Mouse (Mus musculus): ENCODE measurements around the gene Vps37c. TPM values are rescaled to one million over a fixed set of nuclear protein-coding genes. Genes with fewer than 3 reads are reported as not detected.

The Vps37c gene
- polyA plus RNA-seq, 1 experiment from 2014 or later: 12.1 TPM

DNA sequence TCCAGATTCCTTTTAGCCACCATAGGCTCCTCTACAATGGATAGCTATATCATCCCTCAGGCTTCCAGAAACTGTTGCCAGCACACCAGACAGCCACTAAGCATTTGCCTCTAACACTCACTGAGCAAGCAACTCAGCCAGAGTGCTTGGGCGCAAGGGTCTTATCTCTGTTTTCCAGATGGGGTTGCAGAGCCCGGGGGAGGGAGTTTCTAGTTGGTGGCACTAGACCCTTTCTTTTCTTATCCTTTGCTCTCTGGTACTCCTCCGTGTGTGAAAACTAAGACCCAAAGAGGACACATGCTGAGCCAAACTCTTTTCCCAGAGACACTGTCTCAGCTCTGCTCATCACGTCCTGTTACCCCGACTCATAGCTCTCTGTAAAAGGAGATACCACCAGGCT, 27.2 kb upstream of the Vps37c start:
- WGBS (ENCODE audit: insufficient replicate concordance): 18% methylated on average over 5 of the region's 5 CpGs
- peak; percentile 84 for ATAC-seq (ENCODE audit: low read depth)
- Histone ChIP-seq H3K9me3 (replicated peaks; ENCODE audit: control insufficient read depth, low read length) (no peaks in the 10 kb centered on the region), H3K4me1 (ENCODE audit: control insufficient read depth, low read depth, low read length) (peaks cover 66% of the 10 kb centered on the region), H3K4me3 (ENCODE audit: low read depth, low read length) (peak overlapping the region; percentile 4; the same call in 1 of the 2 replicates), H3K36me3 (ENCODE audit: control insufficient read depth, insufficient read depth) (no peaks in the 10 kb centered on the region), H3K27me3 (ENCODE audit: control insufficient read depth, insufficient read depth, low read depth, low read length) (no peaks in the 10 kb centered on the region), H3K9ac (ENCODE audit: low read depth, low read length) (peak overlapping the region; percentile 37), H3K27ac (ENCODE audit: low read length) (peak overlapping the region; percentile 97), H3K4me2 (ENCODE audit: low read depth, low read length) (peak overlapping the region; percentile 62)

DNA sequence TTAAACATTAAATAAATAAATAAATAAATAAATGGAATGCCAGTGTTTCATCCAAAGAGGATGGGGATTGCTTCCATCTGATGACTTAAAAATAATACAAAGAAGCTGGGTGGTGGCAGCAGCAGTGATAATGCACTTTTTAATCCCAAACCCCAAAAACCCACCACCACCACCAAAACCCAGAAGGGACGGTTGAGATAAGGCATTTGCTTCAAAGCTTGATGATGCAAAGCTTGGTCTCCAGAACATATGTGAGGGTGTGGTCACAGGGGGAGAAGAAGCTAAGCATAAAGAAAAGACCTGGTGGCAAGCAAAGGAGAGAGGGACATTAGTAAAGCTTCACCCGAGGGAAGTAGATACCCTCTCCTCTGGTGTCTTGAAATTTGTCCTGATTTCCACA, 26.6 kb upstream of the Vps37c start:
- H3K27ac ChIP-seq (ENCODE audit: low read length): peak overlapping the region; percentile 97

DNA sequence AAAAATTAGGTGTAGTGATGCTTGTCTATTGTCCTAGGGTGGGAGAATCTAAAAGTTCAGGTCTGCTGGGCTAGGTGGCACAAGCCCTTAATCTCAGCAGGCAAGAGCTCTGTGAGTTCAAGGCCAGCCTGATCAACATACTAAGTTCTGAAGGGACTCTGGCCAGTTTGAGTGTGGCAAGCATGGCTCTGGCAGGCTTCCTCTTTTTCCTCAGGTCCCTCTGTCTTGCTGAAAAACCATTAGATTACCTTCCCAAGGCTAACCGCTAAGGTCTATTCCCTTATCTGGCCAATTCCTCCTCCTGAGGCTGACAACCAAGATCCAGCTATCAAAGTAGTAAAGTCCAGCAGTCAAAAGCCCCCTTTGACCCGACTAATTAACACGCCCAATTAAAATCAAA, 25.9 kb upstream of the Vps37c start:
- 27% methylated on average over 3 of the region's 3 CpGs for WGBS (ENCODE audit: insufficient replicate concordance)
- H3K36me3 ChIP-seq (ENCODE audit: control insufficient read depth, insufficient read depth): no peaks in the 10 kb centered on the region
- H3K4me1 ChIP-seq (ENCODE audit: control insufficient read depth, low read depth, low read length): peaks cover 53% of the 10 kb centered on the region
- no peaks in the 10 kb centered on the region for H3K9me3 ChIP-seq (replicated peaks; ENCODE audit: control insufficient read depth, low read length)
- no peak for ATAC-seq (ENCODE audit: low read depth)
- peak overlapping the region; percentile 97 for H3K27ac ChIP-seq (ENCODE audit: low read length)
- H3K27me3 ChIP-seq (ENCODE audit: control insufficient read depth, insufficient read depth, low read depth, low read length): no peaks in the 10 kb centered on the region
- 0 out of 2 replicates have a peak overlapping the region, but pooled peaks have one; percentile 37 for H3K9ac ChIP-seq (ENCODE audit: low read depth, low read length)
- H3K4me3 ChIP-seq (ENCODE audit: low read depth, low read length): no peak overlapping the region
- H3K4me2 ChIP-seq (ENCODE audit: low read depth, low read length): no peak overlapping the region; the same call in 1 of the 2 replicates

More for the DNA sequence above, 26.6 kb upstream of the Vps37c start:
- Histone ChIP-seq H3K27me3 (ENCODE audit: control insufficient read depth, insufficient read depth, low read depth, low read length) (no peaks in the 10 kb centered on the region), H3K9ac (ENCODE audit: low read depth, low read length) (peak overlapping the region; percentile 37; the same call in 1 of the 2 replicates), H3K9me3 (replicated peaks; ENCODE audit: control insufficient read depth, low read length) (no peaks in the 10 kb centered on the region), H3K4me3 (ENCODE audit: low read depth, low read length) (no peak overlapping the region; the same call in 1 of the 2 replicates), H3K36me3 (ENCODE audit: control insufficient read depth, insufficient read depth) (no peaks in the 10 kb centered on the region), H3K4me2 (ENCODE audit: low read depth, low read length) (peak overlapping the region; percentile 62), H3K4me1 (ENCODE audit: control insufficient read depth, low read depth, low read length) (peaks cover 60% of the 10 kb centered on the region)
- WGBS (ENCODE audit: insufficient replicate concordance): 24% methylated on average over 2 of the region's 2 CpGs
- peak; percentile 52 for ATAC-seq (ENCODE audit: low read depth)

DNA sequence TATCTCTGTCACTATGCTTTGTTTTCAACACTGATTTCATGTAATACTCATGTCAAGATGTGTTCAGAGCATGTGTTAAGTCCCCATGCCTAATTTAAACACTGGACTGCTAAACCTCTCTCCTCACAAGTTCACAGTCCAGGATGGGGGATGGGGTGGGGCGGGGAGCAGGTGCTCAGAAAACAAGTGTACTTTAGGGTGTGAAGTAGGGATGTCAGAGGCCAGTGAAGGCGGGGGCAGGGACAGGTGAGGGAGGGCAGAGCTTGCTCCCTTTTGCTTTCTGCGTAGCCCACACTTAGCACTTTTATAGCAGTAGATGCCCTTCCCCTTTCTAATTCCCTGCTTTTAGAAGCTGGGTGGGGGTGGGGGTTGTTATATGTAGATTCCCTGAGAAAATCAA, 23.4 kb upstream of the Vps37c start:
- WGBS (ENCODE audit: insufficient replicate concordance): 53% methylated on average over 3 of the region's 3 CpGs
- Histone ChIP-seq H3K27me3 (ENCODE audit: control insufficient read depth, insufficient read depth, low read depth, low read length) (no peaks in the 10 kb centered on the region), H3K9me3 (replicated peaks; ENCODE audit: control insufficient read depth, low read length) (no peaks in the 10 kb centered on the region), H3K36me3 (ENCODE audit: control insufficient read depth, insufficient read depth) (no peaks in the 10 kb centered on the region), H3K4me1 (ENCODE audit: control insufficient read depth, low read depth, low read length) (peaks cover 37% of the 10 kb centered on the region), H3K4me2 (ENCODE audit: low read depth, low read length) (no peak overlapping the region), H3K9ac (ENCODE audit: low read depth, low read length) (no peak overlapping the region), H3K27ac (ENCODE audit: low read length) (no peak overlapping the region), H3K4me3 (ENCODE audit: low read depth, low read length) (no peak overlapping the region)
- ATAC-seq (ENCODE audit: low read depth): no peak

DNA sequence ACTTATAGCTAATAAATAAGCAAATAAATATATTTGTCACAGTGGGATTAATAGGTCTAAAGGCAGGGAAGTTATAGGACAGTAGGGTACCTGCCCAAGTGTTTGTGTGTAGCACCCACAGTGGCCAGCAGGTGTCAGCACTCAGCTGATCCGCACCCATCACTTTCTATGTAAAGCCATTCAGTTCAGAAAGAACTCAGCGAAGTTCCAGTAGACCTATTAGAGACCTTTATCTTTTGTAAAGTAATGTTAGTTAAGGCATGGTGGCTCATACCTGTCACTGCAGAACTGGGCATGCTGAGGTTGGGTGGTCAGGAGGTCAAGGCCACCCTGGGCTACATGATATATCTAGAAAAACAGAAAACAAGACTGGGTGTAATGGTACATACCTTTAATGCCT, 23.0 kb upstream of the Vps37c start:
- no peak overlapping the region for H3K4me2 ChIP-seq (ENCODE audit: low read depth, low read length)
- H3K4me1 ChIP-seq (ENCODE audit: control insufficient read depth, low read depth, low read length): peaks cover 33% of the 10 kb centered on the region
- H3K36me3 ChIP-seq (ENCODE audit: control insufficient read depth, insufficient read depth): no peaks in the 10 kb centered on the region
- ATAC-seq (ENCODE audit: low read depth): no peak
- 9% methylated on average over 2 of the region's 2 CpGs for WGBS (ENCODE audit: insufficient replicate concordance)
- H3K9me3 ChIP-seq (replicated peaks; ENCODE audit: control insufficient read depth, low read length): no peaks in the 10 kb centered on the region
- no peak overlapping the region for H3K4me3 ChIP-seq (ENCODE audit: low read depth, low read length)
- no peak overlapping the region for H3K9ac ChIP-seq (ENCODE audit: low read depth, low read length)
- no peak overlapping the region for H3K27ac ChIP-seq (ENCODE audit: low read length)
- no peaks in the 10 kb centered on the region for H3K27me3 ChIP-seq (ENCODE audit: control insufficient read depth, insufficient read depth, low read depth, low read length)

DNA sequence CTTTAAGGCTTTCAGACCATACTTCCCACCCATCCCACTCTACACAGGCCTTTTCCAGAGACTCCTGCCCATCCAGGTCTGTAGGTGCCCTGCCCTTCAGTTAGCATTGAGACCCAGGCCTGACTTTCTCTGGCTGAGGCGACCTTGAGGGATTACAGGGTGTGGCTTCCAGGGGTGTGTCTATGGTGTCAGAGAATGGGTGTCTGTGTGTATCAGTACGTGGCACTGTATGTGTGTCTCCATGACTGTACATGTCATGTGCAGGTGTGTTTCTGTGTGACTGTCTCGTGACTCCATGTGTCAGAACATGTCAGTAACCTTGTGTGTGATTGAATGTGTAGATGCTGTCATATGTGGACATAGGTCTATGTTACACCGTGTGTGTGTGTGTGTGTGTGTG, 17.2 kb upstream of the Vps37c start:
- Histone ChIP-seq H3K9ac (ENCODE audit: low read depth, low read length) (no peak overlapping the region), H3K27me3 (ENCODE audit: control insufficient read depth, insufficient read depth, low read depth, low read length) (no peaks in the 10 kb centered on the region), H3K4me2 (ENCODE audit: low read depth, low read length) (no peak overlapping the region), H3K27ac (ENCODE audit: low read length) (no peak overlapping the region), H3K4me1 (ENCODE audit: control insufficient read depth, low read depth, low read length) (peaks cover 8% of the 10 kb centered on the region), H3K4me3 (ENCODE audit: low read depth, low read length) (no peak overlapping the region), H3K36me3 (ENCODE audit: control insufficient read depth, insufficient read depth) (no peaks in the 10 kb centered on the region), H3K9me3 (replicated peaks; ENCODE audit: control insufficient read depth, low read length) (no peaks in the 10 kb centered on the region)
- 0 out of 2 replicates have a peak, but pooled peaks have one; percentile 39 for ATAC-seq (ENCODE audit: low read depth)
- WGBS (ENCODE audit: insufficient replicate concordance): 50% methylated on average over 4 of the region's 4 CpGs

DNA sequence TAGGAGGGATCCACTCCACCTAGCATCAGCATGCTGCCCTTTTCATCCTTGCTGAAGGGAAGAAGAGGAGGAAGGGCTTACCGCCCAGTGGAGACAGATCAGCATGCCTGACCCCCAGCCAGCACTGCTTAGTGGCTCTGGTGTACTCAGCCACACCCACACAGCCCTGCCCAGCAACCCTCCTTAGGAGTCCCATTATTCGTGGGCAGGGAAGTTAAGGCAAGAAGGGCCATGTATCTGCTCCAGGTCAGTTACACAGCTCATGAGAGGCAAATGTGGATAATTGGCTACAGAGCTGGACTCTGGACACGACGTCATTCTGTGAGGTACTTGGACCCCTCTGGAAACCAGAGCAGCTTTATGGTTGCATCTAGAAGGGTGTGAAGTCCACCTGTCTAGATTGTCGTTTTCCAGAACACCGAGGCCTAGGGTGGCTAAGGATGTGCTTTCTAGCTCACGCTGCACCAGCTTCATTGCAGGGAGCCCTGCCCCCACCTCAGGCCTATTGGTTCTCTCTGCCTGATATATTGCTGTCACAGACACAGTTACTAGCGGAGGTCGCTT, 16.6 kb upstream of the Vps37c start:
- Histone ChIP-seq H3K9ac (ENCODE audit: low read depth, low read length) (no peak overlapping the region), H3K9me3 (replicated peaks; ENCODE audit: control insufficient read depth, low read length) (no peaks in the 10 kb centered on the region), H3K4me1 (ENCODE audit: control insufficient read depth, low read depth, low read length) (peaks cover 8% of the 10 kb centered on the region), H3K4me3 (ENCODE audit: low read depth, low read length) (no peak overlapping the region), H3K36me3 (ENCODE audit: control insufficient read depth, insufficient read depth) (no peaks in the 10 kb centered on the region), H3K27ac (ENCODE audit: low read length) (no peak overlapping the region), H3K4me2 (ENCODE audit: low read depth, low read length) (no peak overlapping the region), H3K27me3 (ENCODE audit: control insufficient read depth, insufficient read depth, low read depth, low read length) (no peaks in the 10 kb centered on the region)
- ATAC-seq (ENCODE audit: low read depth): no peak
- WGBS (ENCODE audit: insufficient replicate concordance): 62% methylated on average over 9 of the region's 9 CpGs

DNA sequence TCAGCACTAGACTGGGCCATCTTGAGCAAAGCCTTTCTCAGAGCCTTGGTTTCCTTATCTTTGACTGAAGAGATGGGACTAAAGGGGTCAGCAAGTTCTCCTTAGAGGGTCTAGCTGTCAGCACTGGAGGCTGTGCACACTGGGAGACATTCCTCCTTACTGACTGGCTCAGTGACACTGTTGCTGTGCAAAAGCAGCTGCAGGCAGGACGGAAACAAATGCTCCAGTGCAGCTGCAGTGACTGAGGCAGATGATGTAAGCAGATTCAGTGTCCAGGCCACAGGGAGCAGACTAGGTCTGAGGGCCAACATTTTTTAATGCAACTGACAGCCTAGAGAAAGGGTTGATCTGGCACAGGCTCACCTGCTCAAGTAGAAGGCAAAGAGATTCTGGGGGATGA, 15.3 kb upstream of the Vps37c start:
- H3K4me2 ChIP-seq (ENCODE audit: low read depth, low read length): no peak overlapping the region
- WGBS (ENCODE audit: insufficient replicate concordance): 62% methylated on average over 1 of the region's 1 CpGs
- no peak for ATAC-seq (ENCODE audit: low read depth)

DNA sequence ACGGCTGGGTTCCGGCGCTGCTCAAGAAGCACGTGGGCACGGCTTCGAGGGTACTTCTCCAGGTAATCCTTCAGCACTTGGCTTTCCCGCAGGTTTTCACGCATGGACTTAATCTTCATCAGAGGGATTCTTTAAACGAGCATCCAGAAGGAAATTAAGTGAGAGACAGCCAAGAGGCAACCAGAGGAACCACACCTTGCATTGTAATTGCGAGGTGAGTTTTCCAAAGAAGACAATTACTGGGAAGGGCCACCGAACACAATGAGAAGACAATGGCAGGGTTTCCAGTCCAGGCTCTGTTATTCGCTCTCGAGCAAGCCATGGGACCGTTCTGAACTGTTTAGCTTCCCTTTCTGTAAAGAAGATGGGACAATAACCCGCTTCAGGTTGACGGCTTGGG, 11.9 kb upstream of the Vps37c start:
- H3K27ac ChIP-seq (ENCODE audit: low read length): no peak overlapping the region
- H3K9me3 ChIP-seq (replicated peaks; ENCODE audit: control insufficient read depth, low read length): no peaks in the 10 kb centered on the region
- no peak overlapping the region for H3K4me2 ChIP-seq (ENCODE audit: low read depth, low read length)
- H3K36me3 ChIP-seq (ENCODE audit: control insufficient read depth, insufficient read depth): no peaks in the 10 kb centered on the region
- 81% methylated on average over 16 of the region's 16 CpGs for WGBS (ENCODE audit: insufficient replicate concordance)
- peaks cover 10% of the 10 kb centered on the region for H3K4me1 ChIP-seq (ENCODE audit: control insufficient read depth, low read depth, low read length)
- ATAC-seq (ENCODE audit: low read depth): no peak
- no peaks in the 10 kb centered on the region for H3K27me3 ChIP-seq (ENCODE audit: control insufficient read depth, insufficient read depth, low read depth, low read length)
- no peak overlapping the region for H3K9ac ChIP-seq (ENCODE audit: low read depth, low read length)
- H3K4me3 ChIP-seq (ENCODE audit: low read depth, low read length): no peak overlapping the region

More for the DNA sequence above, 15.3 kb upstream of the Vps37c start:
- Histone ChIP-seq H3K4me3 (ENCODE audit: low read depth, low read length) (no peak overlapping the region), H3K4me1 (ENCODE audit: control insufficient read depth, low read depth, low read length) (peaks cover 15% of the 10 kb centered on the region), H3K9me3 (replicated peaks; ENCODE audit: control insufficient read depth, low read length) (no peaks in the 10 kb centered on the region), H3K27me3 (ENCODE audit: control insufficient read depth, insufficient read depth, low read depth, low read length) (no peaks in the 10 kb centered on the region), H3K27ac (ENCODE audit: low read length) (no peak overlapping the region), H3K36me3 (ENCODE audit: control insufficient read depth, insufficient read depth) (no peaks in the 10 kb centered on the region), H3K9ac (ENCODE audit: low read depth, low read length) (no peak overlapping the region)

Measured in liver, embryonic 16.5 days (tissue).